Mouse (Mus musculus) adrenal gland, postnatal 14 days (tissue): Measurements from ENCODE around the gene Stard13. TPM values are rescaled to one million over a fixed set of nuclear protein-coding genes. Genes with fewer than 3 reads are reported as not detected.
A peak's percentile ranks its signal among the peaks of the same experiment; 100 is the strongest.

Experiments used
- DNase-seq: peaks from one replicate; pipeline ENCODE4 v3.0.0; 2021; ENCODE audit warnings: mixed read lengths
- total RNA-seq: library from RNA; stranded (reverse); gene quantifications from 2 replicates; pipeline ENCODE4 v1.2.3, GENCODE M21; 2021

The Stard13 gene
- total RNA-seq, 1 experiment from 2014 or later: 27.8 TPM

DNA sequence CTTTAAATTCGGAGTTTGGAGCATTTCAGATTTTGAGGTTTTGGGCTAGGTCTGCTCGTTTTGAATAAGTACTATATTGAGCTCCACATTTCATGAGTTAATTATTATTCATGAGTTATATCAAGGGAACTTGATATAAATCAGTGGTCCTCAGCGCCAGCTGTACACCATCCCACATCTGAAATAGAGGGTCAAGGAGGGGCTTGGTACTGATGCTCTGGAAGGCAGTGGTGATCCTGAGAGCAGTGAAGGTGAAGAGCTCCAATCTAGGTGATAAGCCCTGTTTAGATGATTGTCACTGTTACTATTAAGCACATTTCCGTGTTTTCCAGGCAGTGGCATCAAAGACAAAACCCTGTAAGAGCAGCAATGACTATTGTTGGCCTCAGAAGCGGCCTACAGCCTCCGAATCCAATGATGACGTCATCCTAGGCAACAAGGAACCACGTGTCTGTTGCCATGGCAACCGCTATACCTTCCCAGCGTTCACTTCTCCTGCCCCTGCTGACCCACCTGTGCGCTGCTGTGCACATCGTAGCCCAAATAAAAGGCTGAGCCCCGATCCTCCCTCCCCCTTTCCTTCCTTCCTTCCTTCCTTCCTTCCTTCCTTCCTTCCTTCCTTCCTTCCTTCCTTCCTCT is 5.2 kb downstream of the Stard13 start:
- no peak for DNase-seq

DNA sequence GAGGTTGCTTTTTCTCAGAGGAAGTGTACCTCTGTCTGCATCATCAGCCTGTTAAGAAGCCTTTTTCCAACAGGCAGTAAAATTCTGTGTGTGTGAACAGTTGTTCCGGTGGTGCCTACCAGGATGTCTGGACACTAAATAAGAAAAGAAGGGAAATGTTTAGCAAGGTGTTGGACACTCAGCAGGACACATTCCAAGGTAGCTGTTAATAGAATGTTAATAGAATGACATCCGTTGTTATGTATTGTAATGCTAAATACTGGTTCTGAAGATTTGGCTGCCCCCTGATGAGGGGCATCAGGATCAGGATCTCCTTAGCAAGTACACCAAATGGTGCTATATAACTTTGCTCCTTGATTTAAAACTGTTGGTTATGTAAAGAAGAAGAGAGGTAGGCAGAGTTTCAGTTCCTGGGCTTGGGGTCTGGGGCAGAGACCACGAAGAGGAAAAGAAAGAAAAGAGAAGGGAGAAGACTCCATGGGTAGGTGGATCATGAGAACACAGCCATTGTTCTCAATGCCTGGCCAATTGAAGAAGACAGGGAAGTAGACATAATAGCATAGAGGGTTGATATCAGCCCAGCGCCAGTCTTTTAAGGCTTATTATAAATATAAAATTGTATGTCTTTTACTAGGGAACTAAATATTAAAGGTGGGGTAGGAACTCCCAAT is 9.8 kb downstream of the Stard13 start:
- no peak for DNase-seq

DNA sequence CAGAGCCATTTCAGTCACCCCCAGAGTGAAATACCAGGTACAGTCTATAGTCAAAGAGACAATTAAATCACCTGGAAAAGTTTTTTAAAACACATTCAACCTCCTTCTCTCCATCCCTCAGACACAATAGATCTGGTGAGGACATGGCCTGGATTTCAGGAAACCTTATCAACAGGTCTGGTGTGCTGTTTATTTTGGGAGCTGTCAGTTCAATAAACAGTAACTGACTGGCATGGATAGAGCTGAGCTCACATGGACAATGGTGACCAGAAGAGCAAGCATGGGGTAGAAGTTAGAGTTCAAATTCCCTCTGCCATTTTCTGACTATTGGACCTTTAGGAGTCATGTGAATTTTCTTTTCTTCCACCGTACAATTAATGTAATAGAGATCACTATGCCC is 10.8 kb downstream of the Stard13 start:
- DNase-seq: no peak

DNA sequence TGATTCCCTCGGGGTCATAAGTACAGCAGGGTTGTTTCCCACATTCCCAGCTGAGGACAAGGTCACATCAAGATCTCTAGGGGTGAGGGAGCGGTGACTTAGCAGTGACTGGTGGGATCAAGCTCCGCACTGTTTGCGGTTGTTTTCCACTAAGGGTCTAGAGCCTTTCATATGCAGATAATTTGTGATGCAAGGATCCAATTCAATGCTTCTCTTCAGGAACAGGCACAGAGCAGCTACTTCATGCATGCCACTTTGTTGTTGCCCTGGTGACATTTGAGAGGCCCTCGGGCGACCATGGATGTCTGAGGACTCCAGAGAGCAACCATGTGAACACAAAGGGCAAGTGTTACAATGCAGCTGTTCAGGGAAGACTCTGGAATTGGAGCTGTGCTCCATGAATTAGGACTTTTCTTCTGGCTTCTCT is 14.9 kb downstream of the Stard13 start:
- DNase-seq: peak; percentile 18

DNA sequence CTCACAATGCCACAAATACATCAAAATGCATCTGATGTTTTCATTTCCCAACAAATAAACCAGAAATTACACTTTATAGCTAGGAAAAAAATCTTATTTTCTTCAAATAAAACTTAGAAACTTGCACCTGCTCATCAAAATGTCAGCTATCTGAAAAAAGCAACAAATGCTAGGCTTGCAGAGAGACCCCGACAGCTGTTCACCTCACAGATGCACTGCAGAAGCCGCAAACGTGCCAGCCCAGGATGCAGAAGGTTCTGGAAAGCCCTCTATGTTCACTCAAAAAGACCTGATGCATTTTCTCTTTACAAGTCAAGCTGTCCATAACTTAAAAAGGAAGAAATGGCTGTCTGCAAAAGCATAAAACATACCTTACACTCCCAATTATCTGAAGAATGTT is 20.5 kb downstream of the Stard13 start:
- no peak for DNase-seq

DNA sequence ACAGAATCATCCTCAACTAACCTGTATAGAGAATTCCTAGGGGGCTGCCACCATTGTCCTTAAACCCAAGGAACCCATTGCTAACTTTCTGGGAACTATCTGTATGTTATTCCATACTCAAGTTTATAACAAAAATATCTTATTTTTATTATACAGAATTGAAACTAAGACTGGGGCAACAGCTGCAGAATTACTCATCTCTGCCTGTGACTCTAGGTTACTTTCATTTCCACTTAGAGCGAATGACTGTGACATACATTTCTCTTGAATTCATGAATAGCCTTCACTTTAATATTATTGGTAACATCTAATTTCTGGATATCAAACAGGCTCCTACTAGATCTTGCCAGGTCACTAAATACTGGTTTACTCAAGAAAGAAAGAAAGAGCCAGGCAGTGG is 22.8 kb downstream of the Stard13 start:
- no peak for DNase-seq

DNA sequence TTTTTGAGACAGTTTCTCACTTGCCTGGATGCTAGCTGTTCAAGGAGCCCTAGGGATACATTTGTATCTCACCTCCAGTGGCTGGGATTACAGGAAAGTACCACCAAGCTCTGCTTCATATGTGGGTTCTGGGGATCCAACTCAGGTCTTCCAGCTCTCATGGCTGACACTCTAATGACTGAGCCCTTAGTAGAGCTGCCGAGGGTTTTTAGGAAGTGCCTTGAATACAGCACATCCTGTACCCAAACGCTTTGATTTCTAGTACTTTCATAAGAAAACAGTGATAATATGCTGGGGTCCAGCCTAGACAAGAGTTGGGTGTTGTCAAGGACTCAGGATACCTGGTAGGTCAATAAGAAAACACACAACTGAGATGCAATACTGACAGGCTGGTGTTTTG is 23.6 kb downstream of the Stard13 start:
- DNase-seq: no peak

DNA sequence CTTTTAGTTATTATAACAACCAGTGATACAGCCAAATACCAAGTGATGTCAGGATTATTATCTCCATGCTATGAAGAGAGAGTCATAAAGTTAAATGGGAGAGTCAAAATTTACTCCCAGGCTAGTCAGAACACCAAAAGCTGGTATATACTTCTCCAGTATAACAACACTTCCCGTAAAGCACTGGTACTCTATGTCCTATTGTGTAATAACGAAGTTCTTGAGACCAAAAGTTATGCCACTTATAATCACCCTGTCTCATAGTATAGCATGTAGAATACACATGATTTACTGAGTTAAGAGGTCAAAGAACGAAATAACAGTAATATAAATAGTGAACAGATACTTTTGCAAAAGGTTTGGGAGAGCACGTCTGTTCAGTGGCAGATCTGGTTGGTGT is 28.6 kb downstream of the Stard13 start:
- DNase-seq: no peak

DNA sequence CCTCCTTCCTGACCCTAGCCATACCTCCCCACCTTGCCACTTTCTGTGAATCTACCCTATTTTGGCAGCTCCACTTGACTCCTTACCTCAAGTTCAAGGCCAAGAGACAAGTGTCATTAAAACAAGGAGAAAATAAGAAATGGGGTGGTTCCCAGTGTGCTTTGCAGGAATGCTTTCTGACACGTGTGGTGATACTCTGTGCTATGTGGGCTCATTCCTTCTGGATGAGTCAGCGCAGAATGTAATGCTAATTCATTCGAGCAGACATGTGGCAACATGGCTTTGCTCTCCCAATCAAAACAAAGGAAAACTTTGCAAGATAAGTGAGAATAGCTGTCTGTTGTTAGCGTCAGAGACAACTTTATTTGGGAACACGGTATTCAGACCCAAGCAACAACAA is 30.7 kb downstream of the Stard13 start:
- no peak for DNase-seq

DNA sequence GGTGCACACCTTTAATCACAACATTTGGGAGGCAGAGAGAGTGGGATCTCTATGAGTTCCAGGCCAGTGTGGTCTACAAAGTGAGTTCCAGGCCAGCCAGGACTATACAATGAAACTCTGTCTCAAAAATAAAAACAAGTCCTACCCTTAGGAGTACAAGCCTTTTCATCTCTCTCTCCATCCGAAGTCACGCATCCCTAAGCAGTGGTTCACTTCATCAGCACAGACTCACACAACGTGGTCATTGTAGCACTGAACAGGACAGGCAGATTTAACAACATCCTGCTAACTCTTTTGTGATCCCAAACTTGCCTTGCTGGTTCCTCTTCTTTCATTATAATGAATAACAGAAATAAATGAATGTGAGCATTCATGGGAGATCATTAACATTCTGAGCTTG is 32.4 kb downstream of the Stard13 start:
- DNase-seq: no peak

DNA sequence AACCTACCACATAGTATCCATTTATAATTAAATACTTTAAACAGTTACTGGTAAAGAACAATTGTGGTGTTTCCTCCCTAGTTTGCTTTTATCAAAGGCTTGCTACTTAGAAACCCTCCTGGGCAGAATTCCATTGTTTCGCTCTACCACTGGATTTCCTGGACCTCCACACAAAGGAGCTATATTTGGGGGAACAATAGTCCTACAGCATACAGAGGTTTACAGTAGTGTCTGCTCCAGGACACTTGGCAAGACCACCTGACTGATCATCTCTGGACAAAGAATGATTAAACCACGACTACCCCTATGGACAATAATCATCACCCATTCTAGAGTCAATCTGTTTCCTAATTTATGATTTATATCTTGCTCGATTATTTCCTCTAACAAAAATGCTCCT is 34.4 kb downstream of the Stard13 start:
- no peak for DNase-seq

DNA sequence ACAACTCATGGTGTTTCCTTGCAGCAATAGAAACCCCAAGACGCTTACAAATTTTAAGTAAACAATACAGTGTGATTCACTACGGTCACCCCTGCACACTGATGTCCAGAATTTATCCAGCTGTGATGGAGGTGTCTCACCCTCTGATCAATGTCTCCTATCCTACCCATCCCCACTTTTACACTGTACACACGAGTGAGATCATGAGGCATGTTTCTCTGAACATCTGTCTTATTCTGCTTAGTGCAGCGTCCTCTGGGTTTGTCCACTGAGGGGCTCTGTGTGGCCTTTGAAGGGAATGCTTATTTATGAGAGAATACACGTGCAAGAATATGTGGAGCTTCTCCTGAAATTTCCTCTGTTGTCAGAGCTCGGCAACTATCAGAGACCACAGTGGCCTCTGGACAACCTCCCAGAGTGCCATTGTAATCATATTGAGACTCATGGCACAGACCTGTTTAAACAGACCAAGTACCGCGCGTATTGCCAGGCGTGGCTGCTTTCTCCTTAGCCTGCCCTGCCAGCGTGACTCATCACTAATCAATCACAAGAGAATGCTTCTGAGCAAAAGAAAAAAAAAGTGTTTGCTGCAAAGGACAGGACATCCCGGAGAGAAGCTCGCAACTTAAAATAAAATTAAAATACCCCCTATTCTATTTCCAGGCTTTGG is 36.9 kb downstream of the Stard13 start:
- DNase-seq: peak; percentile 65

DNA sequence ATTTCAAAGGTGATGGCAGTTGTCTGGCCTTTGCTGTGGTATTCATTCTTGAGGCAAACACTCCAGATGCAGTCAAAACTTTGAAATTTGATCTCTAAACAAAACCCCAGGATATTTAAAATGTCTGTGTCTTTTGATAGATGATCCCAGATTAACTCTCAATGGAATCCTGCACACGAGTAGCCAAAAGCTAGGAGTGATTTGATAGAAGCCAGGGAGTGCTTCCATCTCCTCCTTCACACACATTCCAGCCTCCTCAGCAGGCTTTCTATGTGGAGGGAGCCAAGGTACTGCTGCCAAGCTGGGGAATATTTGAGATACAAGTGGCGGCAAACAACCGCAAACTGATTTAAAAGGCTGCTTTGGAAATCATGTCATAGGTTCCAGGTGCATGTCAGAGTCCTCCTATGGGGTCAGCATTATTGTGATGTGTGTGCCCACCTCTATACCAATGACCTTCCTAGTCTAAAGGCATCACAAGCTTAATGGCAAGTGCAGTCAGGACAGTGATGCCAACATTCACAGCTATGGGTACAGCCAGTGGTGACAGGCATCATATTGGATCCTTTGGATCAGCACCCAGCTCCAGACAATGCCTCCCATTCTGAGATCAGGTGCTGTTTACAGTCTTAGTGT is 39.6 kb downstream of the Stard13 start:
- no peak for DNase-seq

DNA sequence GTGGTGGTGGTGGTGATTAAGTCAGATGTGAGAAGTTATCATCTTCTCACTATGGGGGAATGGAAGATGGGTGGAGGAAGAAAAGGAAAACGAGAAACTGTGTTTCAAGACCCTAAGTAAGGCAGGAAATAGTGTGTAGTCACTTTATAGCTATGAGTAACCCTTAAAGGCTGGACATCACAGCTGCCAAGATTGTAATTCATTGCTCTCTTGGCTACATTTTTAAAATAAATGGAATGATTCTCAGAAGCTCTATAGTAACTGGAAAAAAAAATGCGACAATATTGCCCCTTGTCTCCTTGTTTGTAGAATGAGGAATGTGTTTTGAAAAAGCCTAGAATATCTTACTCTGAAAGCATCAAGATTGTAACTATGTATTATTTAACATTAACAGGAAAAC is 41.4 kb downstream of the Stard13 start:
- DNase-seq: no peak

DNA sequence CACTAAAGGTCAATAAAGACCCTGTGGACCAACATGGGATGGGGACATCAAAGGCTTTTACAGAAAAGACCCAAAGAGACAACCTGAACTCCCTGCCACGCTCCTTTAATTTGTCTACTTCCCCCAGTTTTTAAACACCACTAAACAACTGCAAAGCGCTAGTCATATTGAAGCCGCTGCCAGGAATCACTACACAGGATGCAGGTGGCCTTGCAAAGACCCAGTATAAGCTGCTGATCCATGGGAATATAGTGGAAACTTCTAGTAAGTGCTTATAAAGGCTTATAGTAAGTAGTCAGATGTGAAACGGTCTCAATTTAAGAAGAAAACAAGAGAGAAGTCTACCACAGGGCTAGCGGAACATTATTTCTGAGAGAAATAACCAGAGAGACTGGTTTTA is 42.9 kb downstream of the Stard13 start:
- DNase-seq: no peak

DNA sequence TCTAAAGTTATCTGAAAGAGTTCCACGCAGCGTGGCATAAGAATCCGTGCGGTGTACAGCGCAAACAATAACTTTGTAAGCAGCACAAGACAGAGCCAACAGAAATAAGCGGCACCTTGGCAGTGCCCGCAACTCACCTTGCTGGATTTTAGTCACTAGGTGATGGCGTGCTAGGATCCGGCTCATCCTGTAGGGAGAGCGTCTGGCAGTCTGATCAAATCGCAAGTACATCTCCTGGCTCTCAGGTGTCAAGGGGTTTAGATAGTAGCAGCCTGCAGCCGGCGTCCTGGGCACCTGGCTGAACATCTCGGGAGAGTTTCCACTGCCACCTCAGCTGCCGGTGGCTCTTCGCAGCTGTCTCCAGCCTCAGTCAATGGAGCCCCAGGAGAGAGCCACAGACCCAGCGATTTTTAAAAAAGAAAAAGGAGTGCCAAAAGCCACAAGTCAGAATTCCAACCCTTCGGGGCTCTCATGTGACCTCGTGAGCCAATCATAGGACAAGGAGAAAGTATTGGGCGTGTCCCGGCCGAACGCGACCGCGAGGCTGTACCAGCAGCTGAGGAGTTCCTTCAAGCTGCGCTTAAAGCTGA is 43.8 kb downstream of the Stard13 start:
- DNase-seq: peak; percentile 79

DNA sequence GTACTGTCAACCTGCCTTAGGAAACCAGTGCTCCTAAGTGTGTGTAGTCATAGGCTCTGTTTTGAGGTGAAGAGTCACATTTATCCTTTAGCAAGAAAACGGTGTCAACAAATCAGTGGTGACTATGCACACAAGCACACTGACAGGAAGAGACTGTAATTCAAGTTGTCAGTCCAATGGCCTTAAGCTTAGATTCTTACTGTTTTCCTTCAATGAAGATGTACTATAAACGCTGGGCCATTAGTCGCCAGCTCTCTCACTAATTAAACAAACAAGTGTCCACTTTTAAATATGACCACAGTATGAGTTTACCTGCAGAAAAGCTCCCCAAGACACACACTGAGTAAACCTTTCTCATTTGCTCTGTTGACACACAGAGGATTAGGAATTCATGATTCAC is 44.3 kb downstream of the Stard13 start:
- DNase-seq: no peak

DNA sequence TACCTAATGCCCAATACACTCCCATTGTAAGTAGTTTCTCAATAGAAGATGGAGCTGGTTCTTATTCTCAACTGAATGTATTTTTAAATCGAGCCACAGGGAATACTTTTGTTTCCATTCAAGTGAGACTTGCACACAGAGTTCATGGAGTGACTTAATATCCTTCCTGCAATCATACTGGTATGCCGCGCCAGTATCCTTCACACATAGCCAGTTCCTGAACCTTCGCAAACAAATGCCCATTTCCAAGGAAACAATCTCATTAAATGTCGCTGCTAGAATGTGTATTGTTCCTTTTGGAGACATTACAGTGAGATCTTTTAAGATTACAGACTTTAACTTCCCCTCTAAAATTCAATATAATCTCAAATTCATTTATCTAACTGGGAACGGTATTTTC is 45.0 kb downstream of the Stard13 start:
- DNase-seq: no peak

DNA sequence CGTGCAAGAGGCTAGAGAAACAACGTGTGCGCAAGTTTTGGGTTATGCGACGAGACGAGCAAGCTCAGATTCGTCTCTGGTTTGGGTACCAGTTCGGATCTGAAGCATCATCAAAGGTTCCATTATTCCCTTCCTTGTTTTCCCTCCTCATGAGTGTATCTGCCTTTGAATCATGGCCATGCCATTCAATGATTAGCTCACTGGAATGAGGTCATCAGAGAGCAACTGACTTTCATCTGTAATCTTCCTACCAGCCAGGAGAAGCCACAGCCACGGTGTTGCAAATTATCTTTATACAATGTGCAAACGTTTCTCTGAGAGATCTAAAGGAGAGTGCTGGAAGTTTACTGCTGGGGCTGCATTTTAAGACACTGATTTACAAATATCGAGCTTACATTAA is 46.3 kb downstream of the Stard13 start:
- DNase-seq: no peak

DNA sequence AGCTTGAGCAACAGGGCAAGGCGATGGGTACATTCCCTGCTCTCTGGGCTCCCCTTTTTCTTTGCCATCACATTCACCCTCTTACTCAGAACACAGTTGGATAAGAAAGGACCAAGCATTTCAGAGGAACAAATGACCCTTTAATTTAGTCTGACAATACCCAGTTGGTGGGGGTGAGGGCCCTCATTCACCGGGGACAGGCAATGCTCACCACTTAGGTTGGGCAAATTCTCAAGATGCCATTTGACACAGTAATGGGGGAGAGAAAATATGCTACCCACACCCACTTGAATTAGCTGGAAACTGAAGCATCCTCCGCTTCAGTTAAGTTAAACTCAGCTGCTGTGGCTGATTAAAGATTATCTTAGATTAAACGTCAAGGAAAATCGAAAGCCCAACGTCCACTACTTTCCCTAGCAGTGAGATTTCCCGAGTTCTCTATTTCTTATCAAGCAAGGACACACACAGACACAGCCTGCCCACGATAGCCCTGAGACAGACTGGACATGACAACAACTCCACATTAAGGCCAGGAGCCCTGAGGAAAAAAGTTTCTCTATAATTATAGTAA is 48.3 kb downstream of the Stard13 start:
- no peak for DNase-seq

DNA sequence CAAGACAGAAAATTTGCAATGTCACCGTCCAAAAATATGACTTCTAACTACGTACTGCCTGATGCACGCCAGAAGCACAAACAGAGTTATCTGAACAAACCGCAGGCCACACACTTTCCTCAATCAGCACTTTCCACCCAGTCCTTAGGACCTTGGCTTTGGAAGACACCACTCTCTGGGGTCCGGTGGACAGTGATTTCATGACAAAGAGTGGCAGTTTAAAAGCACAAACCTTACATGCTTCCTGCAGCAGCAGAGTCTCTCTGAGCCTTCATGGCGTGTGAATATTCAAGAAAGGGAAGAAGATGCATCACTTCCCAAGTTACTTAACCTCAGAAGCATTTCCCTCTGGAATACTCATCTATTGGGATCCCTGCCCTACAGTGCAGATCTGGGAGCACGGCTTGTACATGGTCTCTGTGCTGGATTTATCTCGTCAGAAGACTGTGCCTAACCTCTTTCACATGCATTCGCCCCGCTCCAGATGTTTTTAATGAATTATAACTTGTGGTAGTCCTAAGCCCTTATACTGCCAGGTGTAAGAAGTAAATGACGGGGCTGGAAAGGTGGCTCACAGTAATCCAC is 49.9 kb downstream of the Stard13 start:
- DNase-seq: no peak

DNA sequence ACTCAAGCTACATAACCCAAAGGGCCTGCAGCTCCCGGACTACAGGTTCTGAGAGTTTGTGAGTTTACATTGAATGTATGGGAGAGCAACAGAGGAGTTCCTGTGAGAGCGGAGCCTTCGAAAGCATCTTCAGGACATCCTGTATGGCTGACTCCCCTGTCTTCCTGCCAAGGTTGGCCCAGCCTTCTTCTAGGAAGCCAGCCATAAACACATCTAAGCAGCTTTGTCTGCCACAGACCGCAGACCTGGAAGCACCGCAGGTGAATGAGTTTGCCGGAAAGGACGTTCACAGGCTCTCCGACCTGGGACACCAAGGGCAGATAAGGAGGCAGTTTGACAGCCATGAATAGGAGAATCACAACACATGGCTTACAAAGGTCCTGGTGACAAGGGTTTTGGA is 52.3 kb downstream of the Stard13 start:
- no peak for DNase-seq
